Mouse (Mus musculus) CH12.LX (cell line): ENCODE measurements at regions not wholly inside any gene's neighbourhood (a gene's known extent, or its start where the extent isn't known, plus 50 kb on each side); places are given as distances from the start of the nearest gene placed in this dataset.

Experiments used
- DNase-seq: peaks from one replicate; pipeline ENCODE4 v3.0.0-alpha.2; 2013; ENCODE audit errors: extremely low read depth
- H3K27ac ChIP-seq: 2 replicates; pipeline ENCODE4 v1.5.1; 2012; ENCODE audit warnings: low read depth, mild to moderate bottlenecking, control low read depth, moderate library complexity; ENCODE audit not compliant: insufficient read depth
- H3K27me3 ChIP-seq: replicated peaks from 2 replicates; pipeline ENCODE3; 2012; ENCODE audit warnings: inconsistent platforms
- H3K36me3 ChIP-seq, 2 experiments: replicated peaks in 1 of 2; 2 replicates each; pipeline versions ENCODE3 to v1.6.1; 2012; ENCODE audit warnings: inconsistent platforms in 1 of 2, low read length in 1 of 2, mild to moderate bottlenecking in 1 of 2, mixed read lengths in 1 of 2, moderate library complexity in 1 of 2; ENCODE audit not compliant: control insufficient read depth in 1 of 2, insufficient read depth in 1 of 2
- H3K4me1 ChIP-seq, 2 experiments: 2 replicates each; pipeline ENCODE4 v1.6.1; 2012; ENCODE audit warnings: inconsistent platforms in 1 of 2, moderate library complexity in 1 of 2; ENCODE audit not compliant: insufficient read depth in 2 of 2, control insufficient read depth in 1 of 2
- H3K4me2 ChIP-seq: 2 replicates; pipeline ENCODE4 v1.6.1; 2012; ENCODE audit warnings: low read depth, mild to moderate bottlenecking, control low read depth; ENCODE audit not compliant: poor library complexity, insufficient read depth, severe bottlenecking
- H3K4me3 ChIP-seq, 3 experiments: fragments of 150-350 bp in 1 of 3; sonication (generic) in 1 of 3; replicated peaks in 1 of 3; 2 replicates each; pipeline versions ENCODE3 to v1.5.1; 2011 to 2012; ENCODE audit warnings: low read depth in 2 of 3, low read length in 2 of 3, mild to moderate bottlenecking in 2 of 3, moderate library complexity in 2 of 3, control low read depth in 1 of 3, improper control_type of control experiment in 1 of 3, inconsistent platforms in 1 of 3, mixed read lengths in 1 of 3; ENCODE audit not compliant: poor library complexity in 1 of 3
- H3K79me2 ChIP-seq: replicated peaks from 2 replicates; pipeline ENCODE4 v1.6.1; 2012; ENCODE audit warnings: mild to moderate bottlenecking, moderate library complexity; ENCODE audit not compliant: control insufficient read depth, poor library complexity, insufficient read depth, severe bottlenecking; ENCODE audit errors: extremely low read depth
- H3K9ac ChIP-seq: 2 replicates; pipeline ENCODE4 v1.6.1; 2012; ENCODE audit warnings: low read depth, mild to moderate bottlenecking, control low read depth, moderate library complexity; ENCODE audit not compliant: insufficient read depth
- H3K9me3 ChIP-seq: replicated peaks from 2 replicates; pipeline ENCODE3; 2012; ENCODE audit warnings: low read length, inconsistent platforms, mixed read lengths
- CHD1 ChIP-seq: IDR thresholded peaks from 2 replicates; pipeline ENCODE4 v1.6.1; 2012; ENCODE audit warnings: low read depth, low read length, improper control_type of control experiment, inconsistent platforms
- ELF1 ChIP-seq: IDR thresholded peaks from 2 replicates; pipeline ENCODE4 v1.6.1; 2014; ENCODE audit warnings: low read depth, mild to moderate bottlenecking, inconsistent platforms, low read length, improper control_type of control experiment
- HCFC1 ChIP-seq: IDR thresholded peaks from 2 replicates; pipeline ENCODE4 v1.6.1; 2012; ENCODE audit warnings: low read depth, mild to moderate bottlenecking, inconsistent platforms, low read length, improper control_type of control experiment
- IRF4 ChIP-seq: IDR thresholded peaks from 2 replicates; pipeline ENCODE4 v1.6.1; 2014; ENCODE audit warnings: low read depth, mild to moderate bottlenecking, inconsistent platforms, low read length, improper control_type of control experiment
- JUN ChIP-seq: IDR thresholded peaks from 2 replicates; pipeline ENCODE4 v1.6.1; 2011; ENCODE audit warnings: low read depth, mild to moderate bottlenecking, low read length, improper control_type of control experiment, moderate library complexity; ENCODE audit not compliant: insufficient read depth
- JUND ChIP-seq: conservative IDR thresholded peaks from 2 replicates; pipeline ENCODE4 v1.6.1; 2011; ENCODE audit warnings: low read depth, low read length, improper control_type of control experiment
- KAT2A ChIP-seq: IDR thresholded peaks from 2 replicates; pipeline ENCODE4 v1.6.1; 2012; ENCODE audit warnings: low read length, improper control_type of control experiment, inconsistent platforms; ENCODE audit not compliant: insufficient replicate concordance
- MAFK ChIP-seq: IDR thresholded peaks from 2 replicates; pipeline ENCODE4 v1.6.1; 2011; ENCODE audit warnings: low read length, improper control_type of control experiment; ENCODE audit not compliant: insufficient replicate concordance
- MAZ ChIP-seq: IDR thresholded peaks from 2 replicates; pipeline ENCODE4 v1.6.1; 2012; ENCODE audit warnings: low read depth, mild to moderate bottlenecking, inconsistent platforms, low read length, improper control_type of control experiment, moderate library complexity
- NELFE ChIP-seq: IDR thresholded peaks from 2 replicates; pipeline ENCODE4 v1.6.1; 2011; ENCODE audit warnings: low read depth, low read length, improper control_type of control experiment
- NRF1 ChIP-seq: IDR thresholded peaks from 2 replicates; pipeline ENCODE4 v1.6.1; 2014; ENCODE audit warnings: low read depth, mild to moderate bottlenecking, inconsistent platforms, low read length, improper control_type of control experiment, moderate library complexity
- PAX5 ChIP-seq: IDR thresholded peaks from 2 replicates; pipeline ENCODE4 v1.6.1; 2012; ENCODE audit warnings: low read length, inconsistent platforms, mixed read lengths
- POLR2A ChIP-seq: IDR thresholded peaks from 2 replicates; pipeline ENCODE4 v1.6.1; 2011; ENCODE audit warnings: low read depth, mild to moderate bottlenecking, improper control_type of control experiment, low read length
- POLR2AphosphoS2 ChIP-seq: IDR thresholded peaks from 2 replicates; pipeline ENCODE4 v1.6.1; 2011; ENCODE audit warnings: low read depth, low read length, improper control_type of control experiment
- RAD21 ChIP-seq: IDR thresholded peaks from 2 replicates; pipeline ENCODE4 v1.6.1; 2011; ENCODE audit warnings: low read depth, mild to moderate bottlenecking, low read length, improper control_type of control experiment, moderate library complexity
- SIN3A ChIP-seq: IDR thresholded peaks from 2 replicates; pipeline ENCODE4 v1.6.1; 2012; ENCODE audit warnings: low read length, improper control_type of control experiment, inconsistent platforms
- SMC3 ChIP-seq: IDR thresholded peaks from 2 replicates; pipeline ENCODE4 v1.6.1; 2011; ENCODE audit warnings: low read depth, low read length, improper control_type of control experiment
- TCF12 ChIP-seq: IDR thresholded peaks from 2 replicates; pipeline ENCODE4 v1.6.1; 2014; ENCODE audit warnings: low read depth, mild to moderate bottlenecking, inconsistent platforms, low read length, improper control_type of control experiment
- UBTF ChIP-seq: IDR thresholded peaks from 2 replicates; pipeline ENCODE4 v1.6.1; 2012; ENCODE audit warnings: low read depth, mild to moderate bottlenecking, inconsistent platforms, low read length, improper control_type of control experiment, moderate library complexity
- USF2 ChIP-seq: conservative IDR thresholded peaks from 2 replicates; pipeline ENCODE4 v1.6.1; 2011; ENCODE audit warnings: low read depth, low read length, improper control_type of control experiment
- ZNF384 ChIP-seq: IDR thresholded peaks from 2 replicates; pipeline ENCODE4 v1.6.1; 2012; ENCODE audit warnings: low read depth, low read length, improper control_type of control experiment, inconsistent platforms
- dilution Hi-C: fragments of 300-500 bp; cut with MboI; formaldehyde crosslinking; loops from 2 replicates; pipeline ENCODE4 v1.14.3; 2020; ENCODE audit warnings: low sequenced_read_pairs; ENCODE audit not compliant: extremely low pct_unique_long_range_greater_than_20kb, extremely low pct_ligation_motif_present
- in situ Hi-C: fragments of 300-500 bp; cut with MboI; formaldehyde crosslinking; loops from 3 replicates; pipeline ENCODE4 v1.14.3; 2019; ENCODE audit warnings: low sequenced_read_pairs, low pct_ligation_motif_present, low pct_unique_long_range_greater_than_20kb, mixed read lengths

DNA sequence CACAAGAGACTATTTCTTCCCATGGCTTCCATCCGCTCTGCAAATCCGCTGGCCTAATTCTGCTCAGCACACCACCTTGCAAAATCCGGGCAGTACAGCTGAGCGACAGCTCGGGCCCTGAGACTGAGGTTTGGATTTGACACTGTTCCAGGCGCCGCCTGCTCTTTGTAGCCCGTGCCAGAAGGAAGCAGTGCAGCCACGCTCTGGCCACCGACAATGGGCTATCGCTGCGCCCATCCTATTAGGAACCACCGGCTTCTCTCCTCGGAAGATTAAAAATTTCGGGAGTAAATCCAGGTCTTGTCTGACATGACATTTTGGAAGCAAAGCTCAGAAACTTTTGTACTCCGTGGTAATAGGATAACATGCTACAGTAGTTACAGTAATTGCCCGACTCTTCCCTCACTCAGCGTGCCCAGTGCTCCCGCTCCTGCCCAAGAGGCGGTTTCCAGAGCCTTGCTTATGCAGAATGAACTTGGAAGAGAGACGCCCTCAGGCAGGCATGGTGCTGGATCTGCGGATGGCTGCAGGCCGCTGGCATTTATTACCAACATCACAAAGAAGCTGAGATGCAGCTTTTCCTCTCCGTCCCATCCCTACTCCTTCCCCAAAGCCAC lies 476.1 kb upstream of the Zdhhc25 start:
- no peak overlapping the region for H3K9ac ChIP-seq
- TF ChIP-seq ELF1 (no peak), USF2 (no peak), MAZ (no peak), UBTF (no peak), IRF4 (no peak), JUND (no peak), POLR2AphosphoS2 (no peak), NELFE (no peak), PAX5 (no peak), ZNF384 (no peak), HCFC1 (no peak), KAT2A (no peak)
- TF ChIP-seq, all 38 proteins: peak for 0
- H3K36me3 ChIP-seq = no peaks in the 10 kb centered on the region
- DNase-seq = no peak
- no peak overlapping the region for H3K27ac ChIP-seq
- no peaks in the 10 kb centered on the region for H3K79me2 ChIP-seq
- H3K27me3 ChIP-seq = no peaks in the 10 kb centered on the region
- H3K9me3 ChIP-seq = peaks cover 81% of the 10 kb centered on the region
- dilution Hi-C loops (no loop called here), in situ Hi-C loops (no loop called here)
- H3K4me1 ChIP-seq = no peaks in the 10 kb centered on the region
- no peak overlapping the region for H3K4me3 ChIP-seq
- H3K4me2 ChIP-seq = no peak overlapping the region

DNA sequence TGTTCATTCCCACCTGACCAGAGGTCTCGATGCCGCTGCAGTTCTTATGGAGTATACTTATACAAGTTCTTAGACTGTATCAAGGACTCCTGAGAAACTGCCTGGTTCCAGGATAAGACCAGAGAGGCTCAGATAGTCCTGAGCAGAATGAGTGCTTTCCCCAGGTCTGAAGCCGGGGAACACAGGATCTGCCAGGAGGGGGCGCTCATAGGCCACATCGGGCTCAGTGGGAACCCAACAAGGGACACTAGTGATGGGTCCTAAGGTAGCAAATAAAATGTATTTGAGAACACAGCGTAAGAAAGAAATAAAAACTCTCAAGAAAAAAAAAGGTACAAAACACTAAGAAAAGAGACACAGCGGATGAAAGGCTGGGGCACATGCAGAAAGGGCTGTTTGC lies 454.0 kb upstream of the Zdhhc25 start:
- Histone ChIP-seq H3K4me2 (no peak overlapping the region), H3K36me3 (no peaks in the 10 kb centered on the region), H3K27ac (no peak overlapping the region), H3K9ac (no peak overlapping the region), H3K27me3 (no peaks in the 10 kb centered on the region), H3K4me1 (no peaks in the 10 kb centered on the region), H3K79me2 (no peaks in the 10 kb centered on the region), H3K9me3 (peaks cover 93% of the 10 kb centered on the region), H3K4me3 (no peak overlapping the region)
- in situ Hi-C loops = no loop called here
- DNase-seq = no peak
- TF ChIP-seq SIN3A = no peak
- TF ChIP-seq SMC3 = no peak
- TF ChIP-seq MAFK = no peak
- TF ChIP-seq RAD21 = no peak
- TF ChIP-seq CHD1 = no peak
- TF ChIP-seq JUN = no peak
- no peak for TF ChIP-seq IRF4
- no peak for TF ChIP-seq TCF12
- TF ChIP-seq POLR2A = no peak
- no peak for TF ChIP-seq NRF1
- dilution Hi-C loops = no loop called here
